Mouse (Mus musculus) c-Kit-positive CD71-positive TER-119-positive erythroid progenitor cells, embryonic 14.5 days (primary cell): ENCODE measurements at regions not wholly inside any gene's neighbourhood (a gene's known extent, or its start where the extent isn't known, plus 50 kb on each side); places are given as distances from the start of the nearest gene placed in this dataset.

Experiments
- DNase-seq: peaks from one replicate; pipeline ENCODE4 v3.0.0-alpha.2; 2013; ENCODE audit warnings: low spot score

DNA sequence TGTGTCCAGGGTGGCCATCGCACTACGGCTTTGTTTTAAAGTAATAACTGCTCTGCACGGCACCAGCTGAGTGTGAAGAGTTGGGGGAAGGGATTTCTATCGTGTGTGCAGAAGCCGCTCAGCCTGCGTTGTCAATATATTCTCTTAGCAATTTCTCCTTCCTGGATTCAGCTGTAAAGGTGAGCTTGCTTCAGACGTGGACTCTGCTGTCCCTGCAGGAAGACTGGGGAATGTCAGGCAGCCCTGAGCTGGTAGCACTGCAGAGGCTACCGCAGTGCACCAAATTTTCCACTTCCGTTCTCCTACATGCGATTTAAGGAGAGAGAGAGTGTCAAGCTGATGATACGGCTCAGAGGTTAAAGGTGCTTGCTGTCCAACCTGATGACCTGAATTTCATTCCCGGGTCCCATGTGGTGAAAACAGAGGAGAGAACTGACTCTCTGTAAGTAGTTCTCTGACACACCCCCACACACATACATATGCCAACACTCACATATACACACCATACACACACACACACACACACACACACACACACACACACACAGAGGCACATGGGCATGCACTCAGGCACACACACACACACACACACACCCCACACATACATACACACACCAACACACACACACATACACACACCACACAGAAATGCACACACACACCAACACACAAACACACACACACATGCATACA is 59.9 kb upstream of the Prelid3b start:
- no peak for DNase-seq

GRCm38 (mm10) chr2:174540717-174541116 is 67.8 kb upstream of the Prelid3b start:
- no peak for DNase-seq

- peak; percentile 13 for DNase-seq
Measured at GRCm38 (mm10) chr2:174547207-174547606, 74.3 kb upstream of the Prelid3b start.

GRCm38 (mm10) chr2:174547701-174548100 is 74.8 kb upstream of the Prelid3b start:
- DNase-seq = no peak

DNA sequence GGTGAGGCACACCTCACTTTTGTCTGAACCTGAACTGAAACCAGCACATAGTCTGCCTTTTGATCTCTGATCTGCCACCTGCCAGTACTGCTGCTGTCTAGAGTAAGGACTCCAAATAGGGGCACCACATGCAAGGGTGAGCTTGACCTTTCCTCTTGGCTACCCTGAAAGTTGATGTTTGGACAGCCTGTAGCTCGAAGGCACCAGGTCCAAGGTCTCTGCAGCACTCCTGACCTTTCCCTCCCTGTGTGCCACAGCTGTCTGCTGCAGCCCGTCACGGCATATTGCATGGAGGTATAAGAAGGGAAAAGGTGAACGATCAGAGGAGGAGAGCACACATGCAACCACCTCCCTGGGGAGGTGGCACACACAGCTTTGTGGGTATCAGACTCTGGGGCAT is 75.9 kb upstream of the Prelid3b start:
- DNase-seq = no peak

DNA sequence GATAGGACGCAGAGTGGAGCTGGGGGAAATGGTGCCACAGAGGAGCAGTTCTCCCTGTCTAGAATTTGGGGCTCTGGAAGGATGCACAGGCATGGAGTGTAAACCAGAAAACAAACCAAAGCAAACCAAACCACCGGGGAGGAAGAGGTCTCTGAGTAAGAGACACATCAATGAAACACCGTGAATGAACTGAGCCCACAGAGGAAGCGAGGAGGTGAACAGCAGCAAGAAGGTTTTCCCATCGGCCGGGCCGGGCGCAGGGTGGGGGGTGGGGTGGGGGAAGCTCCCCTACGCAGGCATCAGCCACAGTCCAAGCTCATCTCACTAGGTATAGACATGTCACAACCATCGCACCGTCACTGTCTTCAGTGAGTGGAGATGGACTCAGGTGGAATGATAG is 82.9 kb upstream of the Prelid3b start:
- DNase-seq = no peak

- DNase-seq = no peak
Measured at GRCm38 (mm10) chr2:174561828-174562429, 81.4 kb upstream of the Zfp831 start.

DNA sequence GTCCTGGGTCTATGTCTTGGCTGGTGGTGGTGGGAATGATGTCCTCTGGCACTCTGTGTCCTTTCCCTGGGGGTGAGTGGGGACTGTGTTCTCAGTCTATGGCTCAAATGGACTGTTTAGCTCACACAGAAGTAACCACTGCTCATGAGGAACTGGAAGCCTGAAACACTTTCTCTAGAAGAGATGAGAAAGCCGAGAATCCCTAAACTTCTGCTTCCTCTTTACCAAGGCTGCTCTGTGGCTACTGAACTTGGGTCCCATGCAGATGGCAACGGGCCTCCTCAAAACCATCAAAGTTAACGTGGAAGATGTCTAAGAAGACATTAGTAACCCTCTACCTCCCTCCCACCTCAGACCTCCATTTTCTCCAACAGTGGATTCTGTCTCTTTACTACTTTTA is 79.4 kb upstream of the Zfp831 start:
- no peak for DNase-seq

DNA sequence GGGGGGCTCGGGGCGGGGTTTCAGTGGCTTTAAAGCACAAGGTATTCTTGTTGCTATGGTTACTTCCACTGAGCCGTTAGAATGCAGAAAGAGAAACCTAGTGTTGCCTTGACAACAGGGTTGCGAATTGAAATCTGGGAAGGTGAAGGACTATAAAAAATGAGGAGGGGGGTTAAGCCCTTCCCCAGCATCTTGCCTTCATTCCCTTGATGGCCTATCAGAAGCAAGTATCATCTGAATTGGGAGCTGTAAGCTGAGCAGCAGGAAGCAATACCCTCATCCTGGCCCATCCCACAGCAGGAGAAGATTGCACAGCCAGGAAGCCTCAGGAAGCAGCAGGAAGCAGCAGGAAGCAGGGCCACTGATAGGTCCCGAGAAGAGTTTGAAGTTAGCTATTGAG is 78.5 kb upstream of the Zfp831 start:
- DNase-seq = no peak

DNA sequence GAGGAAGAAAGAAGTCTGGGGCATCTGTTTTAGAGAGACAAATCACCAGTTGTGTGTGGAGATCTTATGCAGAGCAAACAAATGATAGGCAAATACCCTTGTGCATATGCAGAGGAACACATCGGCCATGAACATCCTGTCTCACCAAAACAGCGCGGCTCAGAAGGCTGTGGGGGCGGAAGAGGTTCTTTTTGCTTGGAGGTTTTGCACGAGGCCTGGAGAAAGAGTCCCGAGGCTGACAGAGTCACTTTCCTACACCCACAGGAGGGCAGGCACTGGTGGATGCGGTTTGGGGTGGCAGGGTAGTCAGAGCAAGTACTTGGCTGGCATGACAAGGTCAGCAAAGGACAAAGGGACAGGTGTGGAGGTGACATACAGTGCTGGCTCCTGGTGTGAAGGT is 77.4 kb upstream of the Zfp831 start:
- DNase-seq = no peak

- no peak for DNase-seq
Measured at GRCm38 (mm10) chr2:174566752-174567151, 76.6 kb upstream of the Zfp831 start.

- no peak for DNase-seq
Measured at GRCm38 (mm10) chr2:174574804-174575507, 68.4 kb upstream of the Zfp831 start.

GRCm38 (mm10) chr2:174575546-174575945 is 67.8 kb upstream of the Zfp831 start:
- no peak for DNase-seq

DNA sequence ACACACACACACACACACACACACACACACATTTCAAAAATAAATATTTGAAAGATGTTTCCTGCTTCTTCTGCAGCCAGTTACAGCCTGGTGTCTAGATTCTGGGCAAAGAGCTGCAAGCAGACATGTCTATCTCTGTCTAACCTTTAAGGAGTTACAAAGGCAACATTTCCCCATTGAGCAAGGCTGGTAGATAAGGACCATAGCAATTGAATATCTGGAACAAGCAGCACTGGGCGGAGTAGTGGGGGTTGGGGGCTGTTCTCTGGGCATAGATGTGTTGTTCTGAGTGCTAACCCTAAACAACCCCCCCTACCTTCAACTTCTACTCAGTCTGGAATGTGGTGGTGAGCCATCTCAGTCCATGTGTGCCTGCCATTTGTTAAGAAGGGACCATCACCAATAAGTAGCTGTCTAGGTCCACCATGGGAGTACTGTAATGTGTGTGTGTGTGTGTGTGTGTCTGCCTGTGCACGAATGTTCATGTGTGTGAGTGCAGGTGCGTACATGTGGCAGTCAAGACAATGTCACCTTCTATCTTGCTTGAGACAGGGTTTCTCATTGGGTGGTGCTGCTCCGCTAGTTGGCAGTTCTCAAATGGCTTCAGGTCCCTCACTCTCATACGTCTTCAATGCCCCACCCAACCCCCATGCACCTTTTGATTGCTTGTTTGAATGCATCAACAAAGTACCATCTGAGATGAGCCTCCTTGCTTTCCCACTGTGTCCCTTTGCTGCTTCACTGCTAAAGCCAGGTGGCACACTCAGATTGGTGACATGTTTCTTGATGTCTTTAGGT is 62.2 kb upstream of the Zfp831 start:
- DNase-seq = peak; percentile 6

DNA sequence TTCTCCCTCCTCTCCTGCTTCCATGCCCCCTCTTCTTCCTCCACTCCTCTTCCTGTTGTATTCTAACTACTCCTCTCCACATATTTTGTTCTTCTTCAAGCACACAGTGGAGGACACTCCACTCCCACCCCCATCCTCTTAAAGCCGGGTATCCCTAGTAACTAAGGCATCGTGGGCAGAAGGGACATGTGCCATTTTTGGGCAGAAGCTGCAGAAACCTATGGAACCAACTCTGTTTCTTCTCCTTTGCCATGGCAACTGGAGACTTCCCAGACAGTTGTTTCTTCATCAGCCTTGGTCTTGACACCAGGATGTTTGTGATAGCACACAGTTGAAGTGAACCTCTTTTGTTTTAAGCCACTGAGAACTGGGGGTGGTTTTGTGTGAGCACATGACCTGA is 59.1 kb upstream of the Zfp831 start:
- DNase-seq = no peak
